Mouse (Mus musculus): ENCODE data around the gene Pfas. TPM values are rescaled to one million over a fixed set of nuclear protein-coding genes. Genes with fewer than 3 reads are reported as not detected.
A peak's percentile ranks its signal among the peaks of the same experiment; 100 is the strongest.

Gene Pfas
- total RNA-seq, 1 experiment: 119 TPM

DNA sequence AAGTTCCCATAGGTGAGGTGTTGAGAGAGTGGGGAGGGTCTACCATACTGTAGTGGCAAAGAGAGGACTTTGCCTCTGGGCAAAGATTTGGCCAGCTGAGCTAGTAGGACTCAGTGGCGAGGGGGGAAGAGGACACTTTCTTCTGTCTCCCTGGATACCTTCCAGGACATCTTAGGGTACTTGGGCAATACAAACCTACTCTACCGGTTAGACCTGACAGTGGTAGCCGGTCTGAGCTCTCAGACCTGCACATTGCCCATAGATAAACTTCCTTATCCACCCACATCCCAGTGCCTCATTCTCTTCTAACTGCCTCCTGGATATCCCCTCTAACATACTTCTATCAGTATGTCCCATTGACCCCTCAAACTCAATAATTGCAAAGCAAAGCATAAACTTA is 27.3 kb downstream of the Pfas start:
- Histone ChIP-seq H3K9ac (ENCODE audit: insufficient read depth, low read depth, low read length, poor library complexity, severe bottlenecking) (no peak overlapping the region), H3K9me3 (ENCODE audit: control insufficient read depth, insufficient read depth, low read depth, low read length) (no peaks in the 10 kb centered on the region), H3K4me1 (ENCODE audit: control insufficient read depth in 2 of 2, insufficient read depth in 2 of 2, low read length in 2 of 2, poor library complexity in 1 of 2) (no peaks in the 10 kb centered on the region), H3K27ac (ENCODE audit: insufficient read depth, low read depth, low read length, poor library complexity, severe bottlenecking) (no peak overlapping the region), H3K4me3 (ENCODE audit: insufficient read depth in 1 of 2, low read depth in 1 of 2, low read length in 2 of 2, poor library complexity in 1 of 2, severe bottlenecking in 1 of 2) (no peak overlapping the region), H3K36me3 (ENCODE audit: control insufficient read depth, insufficient read depth, low read length, poor library complexity, severe bottlenecking) (peaks cover 5% of the 10 kb centered on the region)
- TF ChIP-seq MAFK (IDR thresholded peaks at IDR 0.05; ENCODE audit: insufficient read depth, low read depth, low read length) (no peak), ZNF384 (IDR thresholded peaks at IDR 0.05; ENCODE audit: low read depth, low read length) (no peak), HCFC1 (IDR thresholded peaks at IDR 0.05; ENCODE audit: borderline replicate concordance, insufficient read depth, low read length) (no peak), CHD2 (IDR thresholded peaks at IDR 0.05; ENCODE audit: low read depth, low read length) (no peak), ZC3H11A (IDR thresholded peaks at IDR 0.05; ENCODE audit: borderline replicate concordance, low read depth, low read length) (no peak)
- no peak for DNase-seq (ENCODE audit: low read depth, low spot score)
- in situ Hi-C loops (cut with MboI; ENCODE audit: low sequenced_read_pairs in 2 of 2, unreplicated experiment in 2 of 2): no loop called here

GRCm38 (mm10) chr11:68979320-68979733 is 28.9 kb downstream of the Pfas start:
- Histone ChIP-seq H3K27ac (ENCODE audit: insufficient read depth, low read depth, low read length, poor library complexity, severe bottlenecking) (no peak overlapping the region), H3K36me3 (ENCODE audit: control insufficient read depth, insufficient read depth, low read length, poor library complexity, severe bottlenecking) (no peaks in the 10 kb centered on the region), H3K4me3 (ENCODE audit: insufficient read depth in 1 of 2, low read depth in 1 of 2, low read length in 2 of 2, poor library complexity in 1 of 2, severe bottlenecking in 1 of 2) (no peak overlapping the region), H3K9ac (ENCODE audit: insufficient read depth, low read depth, low read length, poor library complexity, severe bottlenecking) (no peak overlapping the region), H3K9me3 (ENCODE audit: control insufficient read depth, insufficient read depth, low read depth, low read length) (no peaks in the 10 kb centered on the region), H3K4me1 (ENCODE audit: control insufficient read depth in 2 of 2, insufficient read depth in 2 of 2, low read length in 2 of 2, poor library complexity in 1 of 2) (no peaks in the 10 kb centered on the region)
- no peak for DNase-seq (ENCODE audit: low read depth, low spot score)
- in situ Hi-C loops (cut with MboI; ENCODE audit: low sequenced_read_pairs in 2 of 2, unreplicated experiment in 2 of 2): no loop called here
- TF ChIP-seq HCFC1 (IDR thresholded peaks at IDR 0.05; ENCODE audit: borderline replicate concordance, insufficient read depth, low read length): no peak
- no peak for TF ChIP-seq CHD2 (IDR thresholded peaks at IDR 0.05; ENCODE audit: low read depth, low read length)
- no peak for TF ChIP-seq ZC3H11A (IDR thresholded peaks at IDR 0.05; ENCODE audit: borderline replicate concordance, low read depth, low read length)
- no peak for TF ChIP-seq MAFK (IDR thresholded peaks at IDR 0.05; ENCODE audit: insufficient read depth, low read depth, low read length)
- TF ChIP-seq ZNF384 (IDR thresholded peaks at IDR 0.05; ENCODE audit: low read depth, low read length): no peak

DNA sequence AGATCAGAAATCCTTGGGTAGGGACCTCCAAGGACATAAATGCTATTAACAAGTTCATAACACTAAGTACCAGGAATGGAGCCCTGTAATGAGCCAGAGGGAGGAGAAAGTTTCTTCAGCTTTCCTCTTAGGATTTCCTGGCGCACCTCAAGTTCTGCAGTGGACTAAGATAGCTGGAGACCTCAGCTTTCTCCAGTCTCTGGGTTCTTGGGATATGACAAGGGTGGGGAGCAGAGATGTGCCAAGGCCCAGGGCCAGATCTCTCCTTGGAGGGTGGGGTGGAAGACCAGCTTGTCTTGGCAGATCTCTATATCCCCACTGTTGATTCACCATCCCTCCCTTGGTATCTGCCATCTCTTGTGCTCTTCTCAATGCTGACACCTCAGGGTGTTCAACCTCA is 32.7 kb downstream of the Pfas start:
- Histone ChIP-seq H3K27ac (ENCODE audit: insufficient read depth, low read depth, low read length, poor library complexity, severe bottlenecking) (no peak overlapping the region), H3K4me3 (ENCODE audit: insufficient read depth in 1 of 2, low read depth in 1 of 2, low read length in 2 of 2, poor library complexity in 1 of 2, severe bottlenecking in 1 of 2) (no peak overlapping the region), H3K36me3 (ENCODE audit: control insufficient read depth, insufficient read depth, low read length, poor library complexity, severe bottlenecking) (0 out of 2 replicates have a peak, but pooled peaks cover 3% of the 10 kb centered on the region), H3K4me1 (ENCODE audit: control insufficient read depth in 2 of 2, insufficient read depth in 2 of 2, low read length in 2 of 2, poor library complexity in 1 of 2) (peaks cover 0 to 12% of the 10 kb centered on the region in 2 experiments; a peak in 3 of 4 replicates), H3K9ac (ENCODE audit: insufficient read depth, low read depth, low read length, poor library complexity, severe bottlenecking) (no peak overlapping the region), H3K9me3 (ENCODE audit: control insufficient read depth, insufficient read depth, low read depth, low read length) (no peaks in the 10 kb centered on the region)
- DNase-seq (ENCODE audit: low read depth, low spot score): no peak
- in situ Hi-C loops (cut with MboI; ENCODE audit: low sequenced_read_pairs in 2 of 2, unreplicated experiment in 2 of 2): no loop called here
- TF ChIP-seq HCFC1 (IDR thresholded peaks at IDR 0.05; ENCODE audit: borderline replicate concordance, insufficient read depth, low read length) (no peak), MAFK (IDR thresholded peaks at IDR 0.05; ENCODE audit: insufficient read depth, low read depth, low read length) (no peak), ZC3H11A (IDR thresholded peaks at IDR 0.05; ENCODE audit: borderline replicate concordance, low read depth, low read length) (no peak), CHD2 (IDR thresholded peaks at IDR 0.05; ENCODE audit: low read depth, low read length) (no peak), ZNF384 (IDR thresholded peaks at IDR 0.05; ENCODE audit: low read depth, low read length) (no peak)

DNA sequence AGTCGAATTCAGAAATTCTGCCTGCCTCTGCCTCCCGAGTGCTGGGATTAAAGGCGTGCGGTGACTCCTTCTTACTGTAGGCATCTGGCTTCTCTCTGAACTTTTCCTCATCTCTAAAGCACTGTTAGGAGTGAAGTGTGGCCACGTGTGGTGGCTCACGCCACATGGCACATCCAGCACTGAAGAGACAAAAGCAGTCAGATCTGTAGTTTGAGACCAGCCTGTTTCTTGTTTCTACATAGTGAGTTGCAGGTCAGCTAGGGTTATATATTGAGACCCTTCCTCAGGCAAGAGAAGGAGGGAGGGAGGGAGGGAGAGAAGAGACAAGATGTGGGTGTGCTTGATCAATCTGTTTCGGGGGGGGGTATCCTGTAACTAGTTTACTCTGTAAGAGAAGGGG is 33.2 kb downstream of the Pfas start, which contains the start of gene Rangrf:
Gene Rangrf (minus strand): TSS at position 101 of the 400 bp plus-strand sequence.
- H3K9me3 ChIP-seq (ENCODE audit: control insufficient read depth, insufficient read depth, low read depth, low read length): no peaks in the 10 kb centered on the region
- in situ Hi-C loops (cut with MboI; ENCODE audit: low sequenced_read_pairs in 2 of 2, unreplicated experiment in 2 of 2): no loop called here
- H3K9ac ChIP-seq (ENCODE audit: insufficient read depth, low read depth, low read length, poor library complexity, severe bottlenecking): no peak within 1 kb of the TSS; the same call in 1 of the 2 replicates
- no peak within 1 kb of the TSS for H3K27ac ChIP-seq (ENCODE audit: insufficient read depth, low read depth, low read length, poor library complexity, severe bottlenecking)
- H3K36me3 ChIP-seq (ENCODE audit: control insufficient read depth, insufficient read depth, low read length, poor library complexity, severe bottlenecking): 0 out of 2 replicates have a peak, but pooled peaks cover 3% of the 10 kb centered on the region
- TF ChIP-seq HCFC1 (IDR thresholded peaks at IDR 0.05; ENCODE audit: borderline replicate concordance, insufficient read depth, low read length) (no peak), CHD2 (IDR thresholded peaks at IDR 0.05; ENCODE audit: low read depth, low read length) (no peak), ZNF384 (IDR thresholded peaks at IDR 0.05; ENCODE audit: low read depth, low read length) (no peak), ZC3H11A (IDR thresholded peaks at IDR 0.05; ENCODE audit: borderline replicate concordance, low read depth, low read length) (no peak), MAFK (IDR thresholded peaks at IDR 0.05; ENCODE audit: insufficient read depth, low read depth, low read length) (no peak)
- no peak for DNase-seq (ENCODE audit: low read depth, low spot score)
- H3K4me1 ChIP-seq (ENCODE audit: control insufficient read depth in 2 of 2, insufficient read depth in 2 of 2, low read length in 2 of 2, poor library complexity in 1 of 2): peaks cover 0 to 12% of the 10 kb centered on the region in 2 experiments; a peak in 3 of 4 replicates
- peak within 1 kb of the TSS in 1 of 2 experiments; percentile 75; a peak in 2 of 4 replicates for H3K4me3 ChIP-seq (ENCODE audit: insufficient read depth in 1 of 2, low read depth in 1 of 2, low read length in 2 of 2, poor library complexity in 1 of 2, severe bottlenecking in 1 of 2)

Measured in ES-E14 (cell line).